Mouse (Mus musculus) kidney, embryonic 16.5 days (tissue): ENCODE data around the gene S1pr3. TPM values are rescaled to one million over a fixed set of nuclear protein-coding genes. Genes with fewer than 3 reads are reported as not detected.

Experiments
- ATAC-seq: fragments of 200-750 bp; cut with Nextera tagmentation; 2 replicates; pipeline ENCODE4 v1.8.0; 2017; ENCODE audit warnings: moderate TSS enrichment; ENCODE audit not compliant: low FRiP score, low TSS enrichment
- H3K27ac ChIP-seq: fragments of 300-500 bp; sonication (generic); 2 replicates; pipeline ENCODE4 v1.5.1; 2014; ENCODE audit warnings: low read length
- H3K27me3 ChIP-seq: fragments of 300-500 bp; sonication (generic); 2 replicates; pipeline ENCODE4 v1.6.1; 2014; ENCODE audit warnings: low read length, control low read depth, mixed read lengths; ENCODE audit not compliant: insufficient read depth
- H3K36me3 ChIP-seq: fragments of 300-500 bp; sonication (generic); 2 replicates; pipeline ENCODE4 v1.6.1; 2014; ENCODE audit warnings: low read length, control low read depth, mixed read lengths; ENCODE audit not compliant: insufficient read depth
- H3K4me1 ChIP-seq: fragments of 300-500 bp; sonication (generic); 2 replicates; pipeline ENCODE4 v1.6.1; 2014; ENCODE audit warnings: low read length, control low read depth, mixed read lengths; ENCODE audit not compliant: insufficient read depth
- H3K4me2 ChIP-seq: fragments of 300-500 bp; sonication (generic); replicated peaks from 2 replicates; pipeline ENCODE4 v1.6.1; 2014; ENCODE audit warnings: low read depth, low read length
- H3K4me3 ChIP-seq: fragments of 300-500 bp; sonication (generic); 2 replicates; pipeline ENCODE4 v1.5.1; 2014; ENCODE audit warnings: mild to moderate bottlenecking, low read length
- H3K9ac ChIP-seq: fragments of 300-500 bp; sonication (generic); replicated peaks from 2 replicates; pipeline ENCODE4 v1.6.1; 2014; ENCODE audit warnings: low read length
- H3K9me3 ChIP-seq: fragments of 300-500 bp; sonication (generic); 2 replicates; pipeline ENCODE4 v1.6.1; 2016; ENCODE audit warnings: low read length, control low read depth
- WGBS: fragments of 180-500 bp; shearing (Covaris S2); extraction: QIAGEN DNeasy Blood & Tissue Kit; methylation state at CpG from one replicate; pipeline ENCODE4 v1.1.7; 2014; 5-methylcytosine and 5-hydroxymethylcytosine counted together
- polyA plus RNA-seq: library from polyadenylated mRNA; unstranded; fragments of >200 nt; fragmentation: Nextera tagmentation; extraction: Ambion mirVana; gene quantifications from 2 replicates; pipeline ENCODE4 v1.2.1, GENCODE M21; 2015

S1pr3 gene
- polyA plus RNA-seq, 1 experiment from 2014 or later: 61.8 TPM

DNA sequence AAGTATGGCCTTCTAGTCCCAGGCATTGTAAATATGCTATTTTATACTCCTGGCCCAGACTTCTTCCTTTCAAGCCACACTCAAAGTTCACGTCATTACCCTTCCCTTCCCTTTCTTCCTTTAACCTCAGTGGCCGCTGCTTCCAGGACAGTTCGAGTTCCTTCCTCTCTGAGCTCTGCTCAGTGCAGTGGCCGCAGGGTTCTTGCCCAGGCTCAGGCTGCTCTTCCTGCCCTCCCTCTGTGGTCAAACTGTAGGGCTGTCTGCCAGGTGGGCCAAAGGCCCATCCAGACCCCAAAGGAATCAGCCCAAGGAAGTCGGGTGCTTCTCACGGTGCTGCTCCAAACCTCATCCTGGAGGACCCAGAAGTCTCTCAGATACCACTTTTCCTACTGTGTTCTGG is 9.4 kb downstream of the S1pr3 start:
- H3K9ac ChIP-seq: peak overlapping the region; percentile 49
- peak overlapping the region; percentile 28 for H3K4me2 ChIP-seq

DNA sequence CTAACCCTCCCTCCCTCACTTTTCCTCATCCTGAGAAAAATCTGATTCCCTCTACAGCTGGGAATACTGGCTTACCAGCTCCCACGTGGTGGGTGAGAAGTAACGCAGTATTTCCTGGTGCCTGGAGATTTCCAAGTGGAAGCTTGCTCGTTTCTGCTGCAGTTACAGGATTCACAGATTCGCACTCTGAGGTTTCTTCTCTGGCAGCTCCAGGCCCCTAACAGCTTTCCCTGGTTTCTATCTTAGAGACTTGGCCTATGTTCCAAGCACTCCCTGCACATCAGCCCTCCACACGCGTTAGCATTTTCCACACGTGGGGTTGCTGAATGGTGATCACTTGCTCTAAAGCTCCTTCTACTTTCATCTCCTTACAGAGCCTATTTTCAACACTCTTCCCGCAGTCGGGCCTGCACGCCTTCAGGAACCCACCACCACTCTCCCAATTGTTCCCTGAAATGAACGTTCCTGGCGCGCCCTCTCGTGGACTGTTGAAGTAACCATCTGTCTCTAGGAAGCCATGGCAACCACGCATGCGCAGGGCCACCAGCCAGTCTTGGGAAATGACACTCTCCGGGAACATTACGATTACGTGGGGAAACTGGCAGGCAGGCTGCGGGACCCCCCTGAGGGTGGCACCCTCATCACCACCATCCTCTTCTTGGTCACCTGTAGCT is 10.0 kb downstream of the S1pr3 start:
- Histone ChIP-seq H3K4me3 (no peak overlapping the region), H3K9ac (peak overlapping the region; percentile 49), H3K27ac (peak overlapping the region; percentile 75), H3K4me1 (peaks cover 16% of the 10 kb centered on the region), H3K9me3 (no peaks in the 10 kb centered on the region; the same call in 1 of the 2 replicates), H3K36me3 (peaks cover 9% of the 10 kb centered on the region; the same call in 1 of the 2 replicates), H3K4me2 (peak overlapping the region; percentile 33), H3K27me3 (no peaks in the 10 kb centered on the region)
- peak; percentile 62 for ATAC-seq
- WGBS: 4% methylated on average over 20 of the region's 20 CpGs

More for the DNA sequence above, 9.4 kb downstream of the S1pr3 start:
- H3K27ac ChIP-seq: peak overlapping the region; percentile 75
- WGBS: 38% methylated on average over 6 of the region's 6 CpGs
- H3K4me3 ChIP-seq: no peak overlapping the region
- peak; percentile 40; the same call in 1 of the 2 replicates for ATAC-seq
- no peaks in the 10 kb centered on the region; the same call in 1 of the 2 replicates for H3K9me3 ChIP-seq
- peaks cover 16% of the 10 kb centered on the region for H3K4me1 ChIP-seq
- peaks cover 9% of the 10 kb centered on the region; the same call in 1 of the 2 replicates for H3K36me3 ChIP-seq
- H3K27me3 ChIP-seq: no peaks in the 10 kb centered on the region

DNA sequence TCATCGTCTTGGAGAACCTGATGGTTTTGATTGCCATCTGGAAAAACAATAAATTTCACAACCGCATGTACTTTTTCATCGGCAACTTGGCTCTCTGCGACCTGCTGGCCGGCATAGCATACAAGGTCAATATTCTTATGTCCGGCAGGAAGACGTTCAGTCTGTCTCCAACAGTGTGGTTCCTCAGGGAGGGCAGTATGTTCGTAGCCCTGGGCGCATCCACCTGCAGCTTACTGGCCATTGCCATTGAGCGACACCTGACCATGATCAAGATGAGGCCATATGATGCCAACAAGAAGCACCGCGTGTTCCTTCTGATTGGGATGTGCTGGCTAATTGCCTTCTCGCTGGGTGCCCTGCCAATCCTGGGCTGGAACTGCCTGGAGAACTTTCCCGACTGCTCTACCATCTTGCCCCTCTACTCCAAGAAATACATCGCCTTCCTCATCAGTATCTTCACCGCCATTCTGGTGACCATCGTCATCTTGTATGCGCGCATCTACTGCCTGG is 10.6 kb downstream of the S1pr3 start:
- Histone ChIP-seq H3K27me3 (no peaks in the 10 kb centered on the region), H3K27ac (no peak overlapping the region), H3K4me1 (peaks cover 16% of the 10 kb centered on the region), H3K9me3 (no peaks in the 10 kb centered on the region; the same call in 1 of the 2 replicates), H3K4me2 (peak overlapping the region; percentile 33), H3K9ac (0 out of 2 replicates have a peak overlapping the region, but pooled peaks have one; percentile 45), H3K4me3 (no peak overlapping the region), H3K36me3 (peaks cover 9% of the 10 kb centered on the region; the same call in 1 of the 2 replicates)
- ATAC-seq: no peak
- WGBS: 78% methylated on average over 19 of the region's 19 CpGs

DNA sequence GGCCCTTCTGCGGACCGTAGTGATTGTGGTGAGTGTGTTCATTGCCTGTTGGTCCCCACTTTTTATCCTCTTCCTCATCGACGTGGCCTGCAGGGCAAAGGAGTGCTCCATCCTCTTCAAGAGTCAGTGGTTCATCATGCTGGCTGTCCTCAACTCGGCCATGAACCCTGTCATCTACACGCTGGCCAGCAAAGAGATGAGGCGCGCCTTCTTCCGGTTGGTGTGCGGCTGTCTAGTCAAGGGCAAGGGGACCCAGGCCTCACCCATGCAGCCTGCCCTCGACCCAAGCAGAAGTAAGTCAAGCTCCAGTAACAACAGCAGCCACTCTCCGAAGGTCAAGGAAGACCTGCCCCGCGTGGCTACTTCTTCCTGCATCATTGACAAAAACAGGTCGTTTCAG is 11.1 kb downstream of the S1pr3 start:
- Histone ChIP-seq H3K27ac (no peak overlapping the region), H3K27me3 (no peaks in the 10 kb centered on the region), H3K36me3 (peaks cover 9% of the 10 kb centered on the region; the same call in 1 of the 2 replicates), H3K4me1 (peaks cover 16% of the 10 kb centered on the region), H3K9ac (no peak overlapping the region), H3K4me3 (no peak overlapping the region), H3K9me3 (no peaks in the 10 kb centered on the region; the same call in 1 of the 2 replicates), H3K4me2 (no peak overlapping the region)
- WGBS: 86% methylated on average over 15 of the region's 15 CpGs
- no peak for ATAC-seq

DNA sequence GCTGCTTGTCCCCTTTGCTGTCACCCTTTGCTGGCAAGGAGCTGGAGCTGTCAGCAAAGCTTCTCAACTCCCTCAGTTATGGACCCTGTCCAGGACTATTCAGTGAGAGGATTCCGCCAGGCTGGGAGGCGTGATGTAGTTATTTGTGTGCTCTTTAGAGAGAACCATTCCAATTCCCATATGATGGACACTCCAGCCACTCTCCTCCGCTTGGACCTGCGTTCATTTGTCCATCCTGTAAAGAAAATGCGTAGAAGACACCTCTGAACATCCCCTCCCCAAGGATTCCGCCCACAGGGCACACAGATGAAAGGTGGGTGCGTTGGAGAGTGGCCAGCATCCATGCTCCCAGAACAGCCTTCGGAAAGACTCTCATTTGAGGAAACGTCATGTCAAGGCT is 12.4 kb downstream of the S1pr3 start:
- Histone ChIP-seq H3K4me3 (no peak overlapping the region), H3K27ac (no peak overlapping the region), H3K27me3 (no peaks in the 10 kb centered on the region), H3K4me2 (no peak overlapping the region), H3K4me1 (peaks cover 16% of the 10 kb centered on the region), H3K36me3 (no peaks in the 10 kb centered on the region; the same call in 1 of the 2 replicates), H3K9ac (no peak overlapping the region), H3K9me3 (no peaks in the 10 kb centered on the region)
- ATAC-seq: no peak
- WGBS: 86% methylated on average over 9 of the region's 9 CpGs

DNA sequence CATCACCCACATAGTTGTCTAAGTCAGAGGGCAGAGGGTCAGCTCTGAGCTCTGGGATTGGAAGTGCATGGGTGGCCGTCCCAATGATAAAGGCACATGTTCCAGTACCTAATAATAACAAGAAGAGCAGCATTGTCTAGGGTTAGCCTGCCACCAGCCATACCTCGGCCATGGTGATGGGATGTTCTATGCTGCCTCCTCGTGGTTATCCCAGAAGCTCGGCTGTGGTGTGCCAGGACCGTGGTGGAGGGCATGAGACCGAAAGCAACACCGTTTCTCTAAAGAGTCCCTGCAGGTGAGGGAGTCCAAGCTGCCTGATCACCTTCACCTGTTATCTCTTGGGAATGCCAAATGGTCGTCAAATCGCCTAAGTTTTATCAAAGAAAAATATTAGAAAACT is 15.2 kb downstream of the S1pr3 start:
- H3K36me3 ChIP-seq: no peaks in the 10 kb centered on the region; the same call in 1 of the 2 replicates
- H3K9ac ChIP-seq: no peak overlapping the region
- H3K27ac ChIP-seq: no peak overlapping the region
- no peaks in the 10 kb centered on the region for H3K27me3 ChIP-seq
- no peak overlapping the region for H3K4me2 ChIP-seq
- H3K4me3 ChIP-seq: no peak overlapping the region
- no peaks in the 10 kb centered on the region; the same call in 1 of the 2 replicates for H3K9me3 ChIP-seq
- H3K4me1 ChIP-seq: no peaks in the 10 kb centered on the region
- 83% methylated on average over 9 of the region's 9 CpGs for WGBS
- ATAC-seq: no peak

DNA sequence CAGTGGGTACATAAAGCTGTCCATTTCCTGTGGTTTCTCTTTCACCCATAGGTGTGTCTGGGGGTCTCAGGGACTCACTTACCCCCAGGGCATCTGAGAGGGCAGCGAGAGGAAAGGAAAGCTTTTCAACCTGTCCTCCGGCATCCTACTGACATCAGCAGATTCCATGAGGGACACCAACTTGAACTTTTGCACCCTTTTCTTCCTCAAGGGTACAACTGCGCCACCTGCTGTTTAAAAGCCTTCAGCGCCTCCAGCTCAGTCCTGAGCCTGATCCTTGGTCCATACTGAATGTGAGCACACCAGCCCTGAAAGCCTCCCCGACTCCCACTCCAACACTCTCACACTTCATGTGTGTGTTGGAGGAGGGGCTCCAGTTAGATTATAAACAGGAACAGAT is 16.2 kb downstream of the S1pr3 start:
- Histone ChIP-seq H3K27ac (no peak overlapping the region), H3K36me3 (no peaks in the 10 kb centered on the region; the same call in 1 of the 2 replicates), H3K9me3 (no peaks in the 10 kb centered on the region; the same call in 1 of the 2 replicates), H3K4me3 (no peak overlapping the region), H3K4me2 (no peak overlapping the region), H3K4me1 (no peaks in the 10 kb centered on the region), H3K27me3 (no peaks in the 10 kb centered on the region), H3K9ac (no peak overlapping the region)
- ATAC-seq: peak; percentile 47; the same call in 1 of the 2 replicates
- 9% methylated on average over 5 of the region's 5 CpGs for WGBS

DNA sequence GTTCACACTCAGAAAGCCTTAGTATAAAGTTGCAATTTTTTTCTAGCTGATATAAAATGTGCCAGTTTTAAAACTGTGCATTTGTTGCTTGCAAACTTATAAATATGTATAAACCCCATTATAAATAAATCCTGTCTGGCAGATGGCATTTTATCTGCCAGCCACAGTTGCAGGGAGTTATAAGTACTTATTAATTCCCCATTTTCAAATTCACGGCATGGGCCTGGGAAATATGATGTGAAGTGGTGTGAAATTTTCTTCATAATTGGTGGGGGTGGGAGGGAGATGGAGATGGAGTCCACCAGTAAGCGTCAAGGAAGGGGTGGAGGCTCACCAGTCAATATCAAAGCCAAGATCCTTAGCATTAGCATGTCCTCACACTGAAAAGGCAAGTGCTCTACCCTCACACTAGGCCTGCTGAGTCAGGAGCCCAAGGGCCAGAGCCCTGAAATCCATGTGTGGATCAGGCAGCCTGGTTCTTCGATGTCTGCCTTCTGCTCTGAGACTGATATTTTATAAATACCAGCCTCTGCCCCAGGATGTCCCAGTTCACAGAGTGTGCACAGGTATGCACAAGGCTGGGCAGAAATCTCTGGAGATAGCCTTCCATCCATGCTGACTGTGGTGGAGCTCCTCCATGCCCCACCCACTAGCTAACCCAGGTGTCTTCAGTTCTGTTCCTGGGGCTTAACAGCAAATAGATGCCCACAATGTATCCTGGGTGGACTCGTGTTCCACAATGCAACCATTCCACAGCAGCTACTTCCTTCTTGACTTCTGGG is 17.4 kb downstream of the S1pr3 start:
- Histone ChIP-seq H3K36me3 (no peaks in the 10 kb centered on the region; the same call in 1 of the 2 replicates), H3K9me3 (no peaks in the 10 kb centered on the region; the same call in 1 of the 2 replicates), H3K27ac (no peak overlapping the region), H3K27me3 (no peaks in the 10 kb centered on the region), H3K4me2 (no peak overlapping the region), H3K9ac (no peak overlapping the region), H3K4me1 (no peaks in the 10 kb centered on the region), H3K4me3 (no peak overlapping the region)
- ATAC-seq: no peak
- 89% methylated on average over 4 of the region's 4 CpGs for WGBS

DNA sequence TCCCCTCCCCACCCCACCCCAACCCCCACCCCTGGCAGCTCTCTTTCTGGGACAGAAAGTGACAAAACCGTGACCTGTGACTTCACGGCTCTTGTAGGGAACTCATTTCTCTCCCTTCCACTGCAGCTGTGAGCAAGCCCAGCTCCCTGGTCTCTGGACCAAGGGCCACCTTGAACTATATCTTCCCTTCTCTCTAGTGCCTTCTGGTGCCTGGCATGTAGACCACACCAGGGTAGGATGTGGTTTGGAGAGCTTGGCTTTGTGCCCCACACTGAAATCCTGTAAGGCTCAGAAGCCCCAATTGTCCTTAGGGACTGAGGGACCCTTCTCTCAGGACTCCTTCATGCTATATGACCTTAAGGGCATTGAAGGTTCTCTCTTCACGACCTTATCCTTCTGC is 24.9 kb downstream of the S1pr3 start:
- H3K9me3 ChIP-seq: no peaks in the 10 kb centered on the region
- no peaks in the 10 kb centered on the region for H3K27me3 ChIP-seq
- H3K4me3 ChIP-seq: no peak overlapping the region
- H3K27ac ChIP-seq: no peak overlapping the region
- H3K9ac ChIP-seq: no peak overlapping the region
- ATAC-seq: no peak
- H3K4me1 ChIP-seq: no peaks in the 10 kb centered on the region
- no peak overlapping the region for H3K4me2 ChIP-seq
- 39% methylated on average over 3 of the region's 3 CpGs for WGBS
- no peaks in the 10 kb centered on the region for H3K36me3 ChIP-seq
